Mouse (Mus musculus) C2C12 (cell line): ENCODE measurements at regions not wholly inside any gene's neighbourhood (a gene's known extent, or its start where the extent isn't known, plus 50 kb on each side); places are given as distances from the start of the nearest gene placed in this dataset.
A peak's percentile ranks its signal among the peaks of the same experiment; 100 is the strongest.

ENCODE experiments used
- CEBPB ChIP-seq: IDR thresholded peaks from one replicate; pipeline ENCODE4 v1.6.1; 2011; ENCODE audit warnings: low read depth, mild to moderate bottlenecking, control low read depth, moderate library complexity
- CTCF ChIP-seq: IDR thresholded peaks from one replicate; pipeline ENCODE4 v1.5.1; 2011; ENCODE audit not compliant: control insufficient read depth, insufficient read depth, insufficient read length
- FOSL1 ChIP-seq: IDR thresholded peaks from one replicate; pipeline ENCODE4 v1.8.0; 2011; ENCODE audit warnings: mild to moderate bottlenecking, low read length; ENCODE audit not compliant: poor library complexity, insufficient read depth, severe bottlenecking
- MAX ChIP-seq: IDR thresholded peaks from one replicate; pipeline ENCODE4 v1.6.1; 2011; ENCODE audit warnings: mild to moderate bottlenecking, control low read depth
- MYOD1 ChIP-seq: IDR thresholded peaks from one replicate; pipeline ENCODE4 v1.6.1; 2011; ENCODE audit warnings: low read depth; ENCODE audit not compliant: control insufficient read depth, insufficient read length
- MYOG ChIP-seq: IDR thresholded peaks from one replicate; pipeline ENCODE4 v1.6.1; 2011; ENCODE audit not compliant: control insufficient read depth, insufficient read length; ENCODE audit errors: extremely low read depth
- USF1 ChIP-seq: IDR thresholded peaks from one replicate; pipeline ENCODE4 v1.6.1; 2011; ENCODE audit warnings: low read depth, mild to moderate bottlenecking, control low read depth, moderate library complexity

- no peak for TF ChIP-seq CTCF
- TF ChIP-seq FOSL1: no peak
- TF ChIP-seq MYOG: no peak
- no peak for TF ChIP-seq USF1
- no peak for TF ChIP-seq MAX
- no peak for TF ChIP-seq MYOD1
- TF ChIP-seq CEBPB: peak; percentile 23
Measured at GRCm38 (mm10) chr16:93003830-93004229, 177.9 kb upstream of the Runx1 start.
